Mouse (Mus musculus): ENCODE results near the gene Vsig4.
"Not testable (repeated sequence)": the region's sequence is repeated elsewhere in the genome, so short reads cannot be mapped to it uniquely, and the experiment has no call there.

Gene Vsig4

GRCm38 (mm10) chrX:96293338-96293737 is at the start of gene Vsig4:
TSS of gene Vsig4 (minus strand) at chrX:96293438.
- DNase-seq (ENCODE audit: low read depth, low spot score), result no peak

- DNase-seq (ENCODE audit: low read depth, low spot score), result no peak
These were observed 45.9 kb upstream of the Vsig4 start for GRCm38 (mm10) chrX:96339108-96339507.

- DNase-seq (ENCODE audit: low read depth, low spot score), result peak; percentile 0
These were observed 36.5 kb upstream of the Vsig4 start for GRCm38 (mm10) chrX:96329764-96330163.

- no peak for DNase-seq (ENCODE audit: low read depth, low spot score)
These were observed 36.7 kb downstream of the Vsig4 start for GRCm38 (mm10) chrX:96256509-96256908.

- DNase-seq (ENCODE audit: low read depth, low spot score), result no peak
These were observed 53.6 kb downstream of the Vsig4 start for GRCm38 (mm10) chrX:96239644-96240043.

GRCm38 (mm10) chrX:96239037-96239436 is 54.2 kb downstream of the Vsig4 start:
- DNase-seq (ENCODE audit: low read depth, low spot score), result no peak

- no peak for DNase-seq (ENCODE audit: low read depth, low spot score)
These were observed 57.5 kb downstream of the Vsig4 start for GRCm38 (mm10) chrX:96235775-96236174.

- DNase-seq (ENCODE audit: low read depth, low spot score), result no peak
These were observed 66.2 kb downstream of the Vsig4 start for GRCm38 (mm10) chrX:96227030-96227429.

- DNase-seq (ENCODE audit: low read depth, low spot score), result no peak
These were observed 67.8 kb downstream of the Vsig4 start for GRCm38 (mm10) chrX:96225474-96225873.

GRCm38 (mm10) chrX:96224210-96224609 is 69.0 kb downstream of the Vsig4 start:
- no peak for DNase-seq (ENCODE audit: low read depth, low spot score)

GRCm38 (mm10) chrX:96218088-96218487 is 75.2 kb downstream of the Vsig4 start:
- no peak for DNase-seq (ENCODE audit: low read depth, low spot score)

GRCm38 (mm10) chrX:96206872-96207271 is 86.4 kb downstream of the Vsig4 start:
- DNase-seq (ENCODE audit: low read depth, low spot score), result no peak

GRCm38 (mm10) chrX:96205143-96205542 is 88.1 kb downstream of the Vsig4 start:
- not testable (repeated sequence) for DNase-seq (ENCODE audit: low read depth, low spot score)

Data from mesoderm, embryonic 11.5 days (tissue).